8 mouse cellular contexts compared by ENCODE assay signal in genomic region chr13:69610751-69611397, GRCm38 (mm10). TPM values are rescaled to one million over a fixed set of nuclear protein-coding genes. Genes with fewer than 3 reads are reported as not detected.
DNase-seq lines count a peak whose midpoint lies in the region; ATAC-seq lines count a peak whose summit lies in the region.

No protein-coding gene starts in this region.

- DNase-seq in cerebellum, adult 8-10 months, result no peak
- DNase-seq in 3T3-L1 (ENCODE audit: low read depth, low spot score), result peak; percentile 50
- DNase-seq in cerebellum, postnatal 14 days, result peak; percentile 79
- peak; percentile 24 to 40 for DNase-seq in gastrocnemius, postnatal 4 days (ENCODE audit: low spot score in 2 of 2)
- peak; percentile 6 to 55 for DNase-seq in lung, postnatal 4 days

- no peaks in the 10 kb centered on the region for H3K27me3 ChIP-seq in kidney, embryonic 15.5 days
- no peaks in the 10 kb centered on the region for H3K27me3 ChIP-seq in stomach, embryonic 14.5 days (ENCODE audit: control insufficient read depth, insufficient read depth, low read length)

- peak overlapping the region; percentile 59 for H3K9ac ChIP-seq in kidney, embryonic 15.5 days
- peak overlapping the region; percentile 45 for H3K9ac ChIP-seq in stomach, embryonic 14.5 days (replicated peaks; ENCODE audit: low read depth, low read length)

- under 1% methylated on average over 40 of the region's 40 CpGs for WGBS in kidney, embryonic 15.5 days
- under 1% methylated on average over 40 of the region's 40 CpGs for WGBS in stomach, embryonic 14.5 days

- H3K4me1 ChIP-seq in kidney, embryonic 15.5 days, result peaks cover 16% of the 10 kb centered on the region
- H3K4me1 ChIP-seq in stomach, embryonic 14.5 days (ENCODE audit: control insufficient read depth, insufficient read depth, low read length), result peaks cover 5% of the 10 kb centered on the region; the same call in 1 of the 2 replicates

- peak overlapping the region; percentile 58; the same call in 1 of the 2 replicates for H3K27ac ChIP-seq in kidney, embryonic 15.5 days
- H3K27ac ChIP-seq in stomach, embryonic 14.5 days (ENCODE audit: low read length), result no peak overlapping the region

- H3K36me3 ChIP-seq in kidney, embryonic 15.5 days, result peaks cover 28% of the 10 kb centered on the region
- peaks cover 21% of the 10 kb centered on the region for H3K36me3 ChIP-seq in stomach, embryonic 14.5 days (ENCODE audit: control insufficient read depth, insufficient read depth, low read length)

- peak; percentile 22 for ATAC-seq in cerebellum, adult (ENCODE audit: insufficient number of reproducible peaks, low FRiP score, low TSS enrichment)
- peak; percentile 44 for ATAC-seq in kidney, embryonic 15.5 days (replicated peaks; ENCODE audit: low FRiP score)
- peak; percentile 7 for ATAC-seq in stomach, embryonic 14.5 days (ENCODE audit: insufficient number of reproducible peaks, insufficient read depth, low FRiP score, low read depth)

- peak overlapping the region; percentile 97 for H3K4me2 ChIP-seq in kidney, embryonic 15.5 days
- H3K4me2 ChIP-seq in stomach, embryonic 14.5 days (replicated peaks; ENCODE audit: low read depth, low read length), result peak overlapping the region; percentile 71

- H3K4me3 ChIP-seq in kidney, embryonic 15.5 days (replicated peaks), result peak overlapping the region; percentile 100
- peak overlapping the region; percentile 50 for H3K4me3 ChIP-seq in stomach, embryonic 14.5 days (ENCODE audit: low read depth, low read length)

- H3K9me3 ChIP-seq in kidney, embryonic 15.5 days (replicated peaks), result no peaks in the 10 kb centered on the region
- no peaks in the 10 kb centered on the region for H3K9me3 ChIP-seq in stomach, embryonic 14.5 days (ENCODE audit: control insufficient read depth, low read depth, low read length)

RNA-seq across cellular contexts. Expression of gene Srd5a1, which starts 0.4 kb away (rescaled TPM):
- 1 to 10 TPM; 3.3 to 3.8 TPM for total RNA-seq in gastrocnemius, postnatal 4 days (2021)
- 22.9 and 26.5 TPM in 2 replicates for polyA plus RNA-seq in kidney, embryonic 15.5 days (2015; fragmentation: Nextera tagmentation; extraction: Ambion mirVana)
- 35.3 and 36.0 TPM in 2 replicates for polyA plus RNA-seq in stomach, embryonic 14.5 days (2014; fragmentation: Nextera tagmentation; extraction: Ambion mirVana)
